Mouse (Mus musculus) frontal cortex, adult 2 months (tissue): ENCODE results near the gene Bloc1s1. TPM values are rescaled to one million over a fixed set of nuclear protein-coding genes. Genes with fewer than 3 reads are reported as not detected.

Experiments used
- DNase-seq, 2 experiments: peaks; one replicate each; pipeline ENCODE4 v3.0.0; 2022; ENCODE audit warnings: low spot score in 1 of 2; ENCODE audit errors: extremely low spot score in 1 of 2
- polyA plus RNA-seq: library from polyadenylated mRNA; depleted of rRNA; stranded (reverse); fragments of >200 nt; gene quantifications from 2 replicates; pipeline ENCODE4 v1.2.3, GENCODE M21; 2012; rRNA removed

The Bloc1s1 gene
- polyA plus RNA-seq, 1 experiment: 273 TPM

- DNase-seq: no peak
Measured at GRCm38 (mm10) chr10:128882067-128882466, 41.8 kb downstream of the Bloc1s1 start.

GRCm38 (mm10) chr10:128878811-128879210 lies 45.0 kb downstream of the Bloc1s1 start:
- DNase-seq: no peak

- DNase-seq: no peak
Measured at GRCm38 (mm10) chr10:128878291-128878690, 45.5 kb downstream of the Bloc1s1 start.

GRCm38 (mm10) chr10:128870341-128870740 lies 53.5 kb downstream of the Bloc1s1 start:
- no peak for DNase-seq

Other genes with a start within 250 kb of the Bloc1s1 start
- 12.9 and 13.4 TPM in 2 replicates for gene Suox, start 250.0 kb downstream of the Bloc1s1 start, polyA plus RNA-seq
- gene Rab5b, start 227.8 kb downstream of the Bloc1s1 start, polyA plus RNA-seq: 114 and 118 TPM in 2 replicates
- 0.80 and 0.98 TPM in 2 replicates for gene Pmel, start 219.8 kb downstream of the Bloc1s1 start, polyA plus RNA-seq
- 4.9 and 6.0 TPM in 2 replicates for gene Cdk2, start 219.0 kb downstream of the Bloc1s1 start, polyA plus RNA-seq
- 14.8 and 15.6 TPM in 2 replicates for gene Dgka, start 179.2 kb downstream of the Bloc1s1 start, polyA plus RNA-seq
- gene Pym1, start 176.1 kb downstream of the Bloc1s1 start, polyA plus RNA-seq: 38.3 and 44.6 TPM in 2 replicates
- gene Mmp19, start 133.1 kb downstream of the Bloc1s1 start, polyA plus RNA-seq: 2.4 and 3.4 TPM in 2 replicates
- 24.2 and 25.3 TPM in 2 replicates for gene Dnajc14, start 120.0 kb downstream of the Bloc1s1 start, polyA plus RNA-seq
- gene Tmem198b, start 119.7 kb downstream of the Bloc1s1 start, polyA plus RNA-seq: 21.8 and 22.3 TPM in 2 replicates
- 55.8 and 69.0 TPM in 2 replicates for gene Sarnp, start 106.7 kb downstream of the Bloc1s1 start, polyA plus RNA-seq
- gene Ormdl2, start 102.4 kb downstream of the Bloc1s1 start, polyA plus RNA-seq: 15.3 and 17.3 TPM in 2 replicates
- gene Gdf11, start 32.3 kb downstream of the Bloc1s1 start, polyA plus RNA-seq: 17.0 and 17.2 TPM in 2 replicates
- 82.7 and 95.6 TPM in 2 replicates for gene Cd63, start 23.0 kb downstream of the Bloc1s1 start, polyA plus RNA-seq
- gene Rdh5, start 1.1 kb downstream of the Bloc1s1 start, polyA plus RNA-seq: 12.3 and 15.7 TPM in 2 replicates
- 23.4 and 26.8 TPM in 2 replicates for gene Itga7, start 9.8 kb upstream of the Bloc1s1 start, polyA plus RNA-seq
- gene Mettl7b, start 37.0 kb upstream of the Bloc1s1 start, polyA plus RNA-seq: not detected in 2 replicates
- gene Olfr9, start 65.4 kb upstream of the Bloc1s1 start, polyA plus RNA-seq: not detected in 2 replicates
- 0.04 TPM in 1 of 2 replicates, not detected in the other for gene Olfr763, start 86.8 kb upstream of the Bloc1s1 start, polyA plus RNA-seq
- not detected in 2 replicates for gene Olfr764-ps1, start 115.9 kb upstream of the Bloc1s1 start, polyA plus RNA-seq
- gene Olfr765, start 126.0 kb upstream of the Bloc1s1 start, polyA plus RNA-seq: not detected in 2 replicates
- not detected in 2 replicates for gene Olfr766-ps1, start 144.9 kb upstream of the Bloc1s1 start, polyA plus RNA-seq
- not detected in 2 replicates for gene Olfr767, start 158.9 kb upstream of the Bloc1s1 start, polyA plus RNA-seq
- gene Olfr768, start 175.3 kb upstream of the Bloc1s1 start, polyA plus RNA-seq: not detected in 2 replicates
- not detected in 2 replicates for gene Olfr769, start 193.8 kb upstream of the Bloc1s1 start, polyA plus RNA-seq
- not detected in 2 replicates for gene Olfr770, start 215.0 kb upstream of the Bloc1s1 start, polyA plus RNA-seq
- gene Olfr771, start 240.7 kb upstream of the Bloc1s1 start, polyA plus RNA-seq: not detected in 2 replicates